Mouse (Mus musculus) adrenal gland, adult 2 months (tissue): ENCODE measurements at regions not wholly inside any gene's neighbourhood (a gene's known extent, or its start where the extent isn't known, plus 50 kb on each side); places are given as distances from the start of the nearest gene placed in this dataset.

Source experiments
- DNase-seq: peaks from one replicate; pipeline ENCODE4 v3.0.0; 2021

DNA sequence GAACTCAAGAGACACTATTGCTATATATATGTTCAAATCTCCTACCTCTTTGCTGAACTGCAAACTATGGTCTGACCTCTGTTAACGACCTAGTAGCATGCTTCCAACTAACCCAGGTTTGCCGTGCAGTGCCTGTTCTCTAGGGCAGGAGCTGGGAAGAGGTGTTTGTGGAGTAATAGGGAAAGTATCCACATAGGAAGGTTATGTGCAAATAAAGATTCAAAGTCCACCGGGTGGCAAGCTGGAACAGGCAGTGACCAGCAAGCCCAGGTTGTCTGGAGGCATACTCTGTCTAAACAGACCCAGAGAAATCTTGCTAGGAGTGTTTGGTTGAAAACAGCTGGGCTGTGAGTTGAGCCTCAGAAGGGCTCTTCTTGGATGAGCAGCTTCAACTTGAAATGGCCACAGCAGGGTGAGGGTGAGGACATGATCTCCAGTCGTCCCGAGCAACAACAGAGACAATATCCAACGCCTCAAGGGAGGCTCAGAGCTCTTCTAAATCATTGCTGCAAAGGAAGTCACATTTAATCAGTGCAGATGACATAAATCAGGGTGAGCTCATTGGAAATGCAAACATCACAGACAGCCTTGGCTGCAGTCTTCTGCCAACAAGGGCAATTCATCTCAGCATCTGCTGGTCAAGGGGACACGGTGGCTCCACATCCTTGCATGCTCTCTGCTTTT is 846.7 kb downstream of the Synb start:
- peak; percentile 72 for DNase-seq

DNA sequence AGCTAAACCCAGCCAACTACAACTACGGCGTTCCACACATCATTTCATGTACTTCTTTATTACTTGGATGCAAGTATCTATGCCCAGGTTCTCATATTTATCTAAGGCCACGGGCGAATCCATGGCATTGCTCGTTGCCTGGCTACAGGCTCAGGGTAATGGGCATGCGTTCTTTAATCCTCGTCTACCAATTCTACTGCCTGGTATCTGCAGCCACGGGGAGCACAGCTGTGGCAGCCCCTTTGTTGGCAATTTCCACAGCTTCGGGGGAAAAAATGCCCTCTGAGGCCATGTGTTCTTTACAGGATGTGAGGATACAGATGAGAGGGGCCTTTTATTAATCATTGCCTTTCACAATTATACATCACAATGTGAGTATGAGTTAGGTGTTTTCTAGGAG is 860.8 kb downstream of the Synb start:
- DNase-seq: no peak

DNA sequence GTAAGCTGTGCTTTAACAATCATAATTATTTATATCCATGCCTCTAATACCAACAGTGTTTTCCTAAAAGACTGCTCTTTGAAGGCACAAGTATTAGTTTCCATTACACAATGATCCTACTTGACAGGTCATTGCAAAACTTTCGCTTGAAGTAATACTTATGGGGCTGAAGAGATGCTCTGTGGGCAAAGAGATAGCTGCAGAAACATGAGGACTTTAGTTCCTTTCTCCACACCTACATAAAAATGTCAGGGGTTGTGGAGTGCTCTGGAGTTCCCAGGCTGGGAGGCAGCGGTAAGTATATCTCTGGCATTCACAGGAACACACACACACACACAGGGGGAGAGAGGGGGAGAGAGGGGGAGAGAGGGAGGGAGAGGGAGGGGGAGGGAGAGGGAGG is 862.0 kb downstream of the Synb start:
- DNase-seq: no peak

DNA sequence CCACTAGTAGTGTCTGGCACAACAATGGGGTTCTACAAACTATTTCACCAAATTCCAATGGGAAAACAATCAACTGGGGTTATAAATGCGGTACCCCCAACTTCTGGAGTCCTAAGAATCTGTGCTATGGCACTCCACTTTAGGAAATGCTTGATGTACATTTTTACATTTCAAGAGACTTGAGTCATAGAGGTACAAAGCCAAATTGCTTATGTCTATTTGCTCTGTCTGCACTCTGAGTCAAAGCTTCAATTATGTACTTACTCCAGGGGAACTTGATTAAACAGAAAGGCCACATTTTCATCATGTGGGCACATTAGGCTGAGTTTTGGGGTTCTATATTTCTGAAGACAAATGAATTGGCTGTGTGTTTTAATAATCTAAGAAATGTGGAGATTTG is 866.9 kb downstream of the Synb start:
- DNase-seq: no peak

DNA sequence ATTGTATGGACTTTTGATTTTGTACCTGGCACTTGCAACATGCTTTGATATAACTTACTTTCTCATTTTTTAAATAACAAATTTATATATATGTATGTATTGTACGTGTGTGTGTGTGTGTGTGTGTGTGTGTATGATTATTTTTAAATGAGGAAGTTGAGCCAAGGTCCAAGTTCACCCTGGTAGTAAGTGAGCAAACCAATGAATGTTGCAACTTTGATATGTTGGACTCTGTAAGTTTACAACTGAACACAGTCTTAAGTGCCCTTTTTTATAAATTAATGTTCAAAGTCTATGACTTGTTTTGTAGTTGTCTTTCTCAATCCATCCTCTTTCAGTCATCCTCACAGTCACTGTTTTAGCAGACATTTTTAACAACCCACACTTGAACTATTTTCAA is 901.7 kb downstream of the Synb start:
- DNase-seq: no peak

DNA sequence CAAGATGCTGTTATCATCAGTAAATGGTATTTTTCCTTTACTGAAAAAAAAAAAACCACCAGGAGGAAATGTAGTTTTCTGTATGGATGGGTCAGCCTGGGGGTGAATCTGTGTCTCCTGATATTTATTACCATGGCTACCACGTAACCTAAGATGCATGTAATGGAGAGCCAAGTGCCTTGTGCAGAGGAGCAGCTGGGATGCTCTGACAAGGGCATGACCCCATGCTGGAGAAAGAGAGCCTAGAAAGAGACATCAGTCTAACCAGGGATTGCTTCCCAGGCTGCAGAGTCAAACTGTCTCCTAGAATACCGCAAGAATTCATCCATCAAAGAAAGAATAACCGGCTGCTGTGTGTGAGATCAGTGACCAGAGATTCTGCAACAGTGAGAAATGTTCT is 902.2 kb downstream of the Synb start:
- DNase-seq: no peak

DNA sequence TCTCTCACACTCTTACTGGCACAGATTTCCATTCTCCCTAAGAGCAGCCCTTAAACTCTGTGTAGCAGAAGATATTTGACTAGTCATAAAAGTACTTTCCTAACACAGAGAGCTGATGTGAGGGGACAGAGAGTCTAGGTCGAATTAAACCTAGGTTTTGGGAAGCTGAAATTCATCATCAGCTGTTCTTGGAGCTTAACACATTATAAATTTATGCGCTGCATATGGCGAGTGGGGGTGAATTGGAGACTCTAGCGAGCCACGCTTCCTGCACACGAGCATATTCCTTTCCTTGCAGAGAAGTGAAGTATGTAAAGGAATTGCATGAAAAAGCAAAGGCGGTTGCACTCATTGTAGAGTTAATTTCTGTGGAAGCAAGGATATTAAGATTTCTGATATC is 912.4 kb downstream of the Synb start:
- no peak for DNase-seq

DNA sequence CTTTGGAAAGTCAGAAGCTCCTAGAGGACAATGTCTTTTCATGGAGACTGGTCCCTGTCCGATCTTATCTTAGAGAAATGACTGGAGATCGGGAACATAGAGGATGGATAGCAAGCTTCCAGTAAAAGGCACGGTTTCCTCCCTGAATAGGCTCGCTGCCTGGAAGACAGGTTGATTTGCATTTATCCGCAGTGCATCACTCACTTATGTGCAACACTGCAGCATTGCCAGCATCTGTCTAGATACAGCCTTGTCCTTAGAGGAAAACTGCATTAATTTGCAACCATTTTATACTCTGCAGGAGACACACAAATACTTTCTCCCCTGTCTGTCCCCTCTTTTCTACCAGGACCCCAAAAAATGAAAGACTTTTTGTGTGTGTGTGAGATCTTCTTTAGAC is 926.4 kb downstream of the Synb start:
- no peak for DNase-seq

DNA sequence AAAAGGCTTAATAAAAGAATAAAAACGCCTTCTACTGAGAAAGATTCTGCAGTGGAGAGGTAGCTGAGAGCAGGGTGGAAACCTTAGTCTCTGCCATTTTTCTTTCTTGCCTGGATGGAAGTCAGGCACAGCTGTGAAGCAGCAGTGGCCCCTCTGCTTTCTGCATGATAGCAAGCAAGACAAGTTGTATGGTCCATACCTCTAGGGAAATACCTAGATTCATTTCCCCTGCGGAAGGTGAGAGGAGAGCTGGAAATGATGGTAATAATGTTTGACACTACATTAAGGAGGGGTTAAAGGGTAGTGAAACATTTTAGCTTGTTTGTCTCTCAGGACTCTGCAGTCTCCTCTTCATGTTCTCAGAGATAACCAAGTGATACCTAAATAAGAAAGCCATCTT is 930.2 kb downstream of the Synb start:
- DNase-seq: no peak

DNA sequence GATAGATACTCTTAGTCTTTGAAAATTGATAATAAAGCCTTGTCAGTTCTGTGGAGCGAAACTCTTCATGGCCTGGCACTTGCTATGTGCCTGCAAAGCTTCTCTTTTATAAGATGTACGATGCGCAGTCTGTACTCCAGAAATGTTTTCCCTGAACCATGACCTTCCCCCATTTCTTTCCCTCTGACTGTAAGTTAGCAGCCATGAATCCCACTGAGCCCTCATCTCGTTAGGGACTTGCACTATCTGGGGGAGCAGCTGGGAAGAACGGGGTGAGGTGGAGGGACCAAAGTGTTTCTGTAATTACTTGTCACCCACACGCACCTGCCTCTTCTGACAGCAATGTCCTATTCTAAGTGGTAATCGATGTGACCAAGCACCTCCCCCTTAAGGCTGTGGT is 932.1 kb downstream of the Synb start:
- DNase-seq: no peak

DNA sequence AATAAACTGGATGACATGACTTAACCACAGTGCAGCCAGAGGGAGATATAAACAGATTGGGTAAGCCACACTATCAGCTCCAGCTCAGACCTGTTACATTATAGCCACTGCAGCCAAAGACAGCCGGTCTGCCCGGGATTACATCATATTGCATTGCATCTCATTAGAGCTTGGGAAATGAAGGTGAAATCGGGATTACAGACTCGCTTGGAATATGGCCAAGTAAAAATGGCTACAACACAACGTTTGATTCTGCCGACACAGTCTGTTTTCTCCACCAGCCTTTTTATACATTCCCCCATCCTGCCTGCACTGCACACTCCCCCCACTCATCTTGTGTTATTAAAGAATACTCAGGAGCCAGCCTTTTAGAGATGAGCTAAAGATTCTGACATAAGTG is 932.6 kb downstream of the Synb start:
- peak; percentile 10 for DNase-seq

DNA sequence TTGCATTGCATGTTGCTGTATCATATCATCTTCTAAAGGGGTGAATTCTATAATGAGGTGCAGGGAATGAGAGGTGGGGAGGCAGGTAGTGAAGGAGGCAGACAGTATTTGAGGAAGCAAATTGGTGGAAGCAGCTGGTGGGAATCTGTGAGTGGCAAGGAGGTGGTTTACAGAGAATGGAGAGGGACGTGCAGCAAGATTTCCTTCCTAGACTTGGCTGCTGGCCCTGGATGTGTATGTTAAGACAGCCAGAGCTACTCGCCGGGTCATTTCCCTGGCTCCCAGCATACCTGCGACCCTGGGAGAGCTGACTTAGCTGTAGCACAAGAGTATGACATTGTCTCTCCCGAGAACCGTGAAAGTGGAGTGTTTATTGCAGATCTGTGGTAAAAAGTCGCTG is 937.7 kb downstream of the Synb start:
- DNase-seq: no peak

DNA sequence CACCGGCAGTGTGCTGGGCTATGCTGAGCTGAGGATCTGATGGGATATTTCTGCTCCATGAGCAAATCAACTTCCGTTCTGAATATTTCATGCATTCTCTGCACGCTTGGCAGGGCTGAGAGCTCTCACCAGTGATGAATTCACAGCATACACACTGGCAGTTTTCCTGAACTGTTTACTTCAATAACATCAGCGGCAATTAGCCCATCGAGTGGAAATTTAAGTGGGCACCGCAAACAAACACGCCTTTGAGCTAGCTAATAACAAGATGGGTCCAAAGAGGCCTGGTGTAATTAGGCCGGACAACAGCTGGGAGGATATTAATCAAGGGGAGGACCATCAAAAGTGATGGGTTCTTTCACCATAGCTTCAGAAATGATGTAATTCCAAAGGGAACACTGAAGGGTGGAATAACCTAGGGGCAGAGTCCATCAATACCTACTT is 938.6 kb downstream of the Synb start:
- DNase-seq: no peak

DNA sequence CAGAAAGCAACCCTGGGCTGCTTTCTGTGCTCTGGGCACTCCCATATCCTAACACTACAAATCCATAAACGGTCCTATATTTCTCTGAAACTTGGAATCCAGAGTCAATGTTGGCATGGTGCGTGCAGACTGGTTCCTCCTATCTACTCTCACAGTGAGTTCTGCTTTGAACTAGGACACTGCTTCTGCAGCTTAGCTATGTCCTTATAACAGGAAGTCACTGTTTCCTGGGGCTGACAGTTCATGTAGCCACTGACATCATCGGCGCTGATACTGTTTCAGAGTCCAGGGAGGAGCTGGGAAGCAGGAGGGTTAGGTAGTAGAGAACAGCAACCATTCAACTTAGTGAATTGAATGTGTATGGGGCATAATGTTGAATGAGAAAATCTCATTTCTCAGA is 948.6 kb downstream of the Synb start:
- no peak for DNase-seq

DNA sequence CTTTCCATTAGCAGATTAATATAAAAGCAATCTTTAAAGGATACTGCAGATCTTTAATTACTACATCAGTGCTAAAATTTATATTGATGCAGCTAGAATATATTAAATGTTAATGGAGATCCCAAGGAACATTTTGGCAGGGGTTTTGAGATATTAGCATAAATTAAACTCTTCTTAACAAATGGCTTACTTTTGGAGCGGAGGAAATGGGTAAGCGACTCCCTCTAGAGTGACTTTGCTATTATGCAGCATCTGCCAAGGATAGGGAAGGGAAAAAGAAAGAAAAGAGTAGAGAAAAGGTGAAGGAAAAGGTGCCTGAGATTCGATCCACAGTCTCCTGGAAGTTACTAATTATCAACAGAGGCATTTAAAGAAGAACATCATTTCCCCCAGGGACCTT is 949.4 kb downstream of the Synb start:
- DNase-seq: no peak

DNA sequence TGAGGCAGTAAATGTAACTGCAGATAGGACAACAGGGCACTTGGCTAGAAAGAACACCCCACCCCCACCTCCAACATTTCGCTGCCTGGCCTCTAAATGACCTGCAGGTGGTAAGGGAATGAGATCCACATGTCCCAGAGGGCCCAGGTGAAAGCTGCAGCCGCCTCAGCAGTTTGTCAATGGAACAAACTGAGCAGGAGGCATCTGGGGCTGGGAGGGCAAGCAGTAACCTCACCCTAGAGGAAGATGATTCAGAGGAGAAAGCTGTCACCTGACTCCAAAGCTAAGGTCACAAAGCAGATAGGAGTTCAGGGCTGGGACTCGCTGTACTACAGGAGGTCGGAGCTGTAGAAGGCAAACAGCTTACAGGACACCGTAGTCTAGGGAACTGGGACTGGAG is 955.7 kb downstream of the Synb start:
- DNase-seq: no peak

DNA sequence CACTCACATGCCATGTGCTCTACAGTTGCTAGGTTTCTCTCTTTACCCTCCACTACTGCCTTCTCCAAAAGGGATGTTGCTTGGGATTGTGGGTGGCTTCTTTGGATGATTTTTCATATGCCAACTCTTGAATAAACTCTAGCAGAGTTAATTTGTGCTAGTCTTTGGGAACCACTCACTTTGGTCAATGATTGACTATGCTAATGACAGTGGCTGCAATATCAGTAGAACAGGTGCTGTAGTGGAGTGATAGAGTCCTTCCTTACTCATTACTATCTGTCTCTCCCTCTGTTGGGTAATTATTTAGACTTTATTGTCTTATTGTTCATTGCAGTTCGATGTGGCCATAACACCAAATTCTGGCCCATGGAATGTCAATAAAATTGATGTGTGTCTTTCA is 969.0 kb downstream of the Synb start:
- DNase-seq: no peak

DNA sequence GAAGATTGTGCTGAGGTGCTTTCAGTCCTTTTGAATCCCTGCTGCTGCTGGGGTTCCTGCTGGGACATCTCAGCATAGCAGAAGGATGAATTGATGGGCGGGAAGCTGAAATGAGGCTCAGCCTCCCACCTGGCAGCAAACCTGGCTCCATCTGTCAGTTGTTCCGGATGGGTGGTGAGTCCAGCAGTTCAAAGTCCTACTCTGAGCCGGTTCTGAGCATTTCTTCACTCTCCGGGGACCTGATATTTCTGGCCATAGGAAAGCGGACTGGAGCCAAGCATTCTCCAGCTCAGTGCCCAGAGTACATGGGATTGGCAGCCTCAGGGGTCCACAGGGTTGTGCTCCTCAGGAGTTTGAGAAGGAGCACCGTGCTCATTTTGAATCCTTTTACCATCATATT is 971.1 kb downstream of the Synb start:
- no peak for DNase-seq

DNA sequence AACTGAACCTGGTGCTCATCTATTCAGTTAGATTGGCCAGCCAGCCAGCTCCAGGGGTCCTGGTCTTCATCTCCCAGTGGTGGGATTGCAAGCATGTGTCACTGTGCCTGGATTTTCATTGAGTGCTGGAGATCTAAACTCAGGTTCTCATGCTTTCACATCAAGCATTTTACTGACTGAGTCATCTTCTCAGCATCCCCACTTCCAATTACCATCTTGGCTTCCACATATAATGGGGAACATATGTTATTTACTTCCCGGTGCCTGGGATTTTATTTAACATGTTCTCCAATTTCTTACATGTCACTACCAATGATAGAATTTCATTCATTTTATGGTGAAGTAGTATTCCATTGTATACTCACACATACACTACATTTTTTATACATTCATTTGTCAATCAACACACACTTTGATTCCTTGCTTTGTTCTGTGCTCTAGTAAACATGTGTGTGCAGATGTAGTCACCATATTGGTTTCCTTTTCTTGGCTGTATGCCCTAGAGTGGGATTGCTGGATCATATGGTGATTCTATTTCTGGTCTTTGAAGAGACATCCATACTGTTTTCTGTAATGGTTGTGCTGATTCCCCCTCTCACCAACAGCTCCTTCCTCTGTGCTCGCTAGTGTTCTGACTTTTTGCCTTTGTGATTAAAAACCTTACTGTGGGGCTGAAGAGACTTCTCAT is 986.0 kb downstream of the Synb start:
- DNase-seq: no peak

DNA sequence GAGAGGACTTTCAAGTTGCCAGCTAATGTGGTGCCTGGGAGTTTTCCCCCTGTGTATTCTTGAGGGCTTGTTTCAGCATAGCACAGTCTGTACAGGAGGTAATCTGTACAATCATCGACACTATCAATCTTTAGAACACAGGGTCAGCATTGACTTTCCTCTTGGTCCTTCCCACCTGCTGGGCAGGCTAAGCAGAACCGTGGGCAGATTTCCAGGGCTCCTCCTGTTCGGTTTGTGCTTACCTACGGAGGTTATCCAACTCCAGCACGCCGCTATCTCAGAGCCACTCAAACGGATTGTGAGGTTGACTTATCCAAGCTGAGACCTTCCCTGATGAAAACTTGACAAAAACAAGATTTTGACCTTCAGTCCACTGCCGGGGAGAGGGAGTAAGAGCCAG is 988.9 kb downstream of the Synb start:
- peak; percentile 9 for DNase-seq

DNA sequence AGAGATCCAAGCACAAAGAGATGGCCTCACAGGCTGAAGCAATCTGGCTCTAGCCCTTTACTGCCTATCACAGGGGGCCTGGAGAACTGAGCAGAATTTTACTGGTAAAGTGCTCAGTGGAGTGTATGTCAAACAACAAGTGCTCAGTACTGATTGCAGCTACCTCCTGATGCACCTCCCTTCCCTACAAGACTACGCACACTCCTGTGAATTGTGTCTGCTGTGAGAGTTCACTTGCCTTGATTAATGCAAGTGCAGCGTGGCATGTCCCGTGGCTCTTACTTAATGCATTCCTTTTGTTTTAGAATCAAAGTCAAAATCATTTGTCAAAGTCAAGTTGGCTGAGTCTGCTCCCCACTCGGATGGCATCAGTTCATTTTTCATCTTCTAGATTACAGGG is 992.4 kb downstream of the Synb start:
- DNase-seq: no peak

DNA sequence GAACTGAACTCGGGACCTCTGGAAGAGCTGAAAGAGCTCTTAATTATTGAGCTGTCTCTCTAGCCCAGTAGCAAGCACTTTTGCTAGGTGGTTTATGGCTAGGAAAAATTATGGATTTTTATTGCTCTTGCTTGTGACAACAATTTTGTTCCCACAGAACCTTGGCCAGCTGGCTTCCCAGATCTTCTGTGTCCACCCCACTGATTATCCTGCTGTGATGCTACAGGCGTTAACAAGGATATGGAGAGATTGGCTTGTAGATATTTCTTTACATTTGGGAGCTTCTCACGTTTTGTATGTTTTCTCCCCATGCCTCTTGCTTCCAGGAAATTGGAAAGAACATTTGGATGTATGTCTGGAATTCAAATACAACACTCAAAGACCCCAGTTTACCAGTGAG is 1008.6 kb downstream of the Synb start:
- DNase-seq: no peak

DNA sequence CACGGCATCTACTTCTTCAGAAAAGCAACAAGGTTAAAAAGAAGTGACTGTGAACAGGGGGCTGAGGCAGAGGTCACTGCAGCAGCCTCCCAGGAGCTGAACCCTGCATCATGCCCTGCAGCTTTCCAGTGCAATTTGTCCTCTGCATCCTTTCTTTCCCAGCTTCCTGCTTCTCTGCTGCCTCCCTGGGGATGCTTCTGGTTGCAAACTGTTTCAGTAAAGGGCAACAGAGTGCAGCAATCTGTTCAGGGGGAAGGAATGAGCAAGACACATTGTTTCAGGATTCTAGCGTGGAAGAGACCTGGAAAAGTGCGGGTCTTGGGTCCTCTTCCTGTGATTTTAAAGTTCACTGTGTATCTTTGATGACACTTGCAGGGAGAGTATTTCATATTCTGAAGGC is 1032.7 kb downstream of the Synb start:
- no peak for DNase-seq

DNA sequence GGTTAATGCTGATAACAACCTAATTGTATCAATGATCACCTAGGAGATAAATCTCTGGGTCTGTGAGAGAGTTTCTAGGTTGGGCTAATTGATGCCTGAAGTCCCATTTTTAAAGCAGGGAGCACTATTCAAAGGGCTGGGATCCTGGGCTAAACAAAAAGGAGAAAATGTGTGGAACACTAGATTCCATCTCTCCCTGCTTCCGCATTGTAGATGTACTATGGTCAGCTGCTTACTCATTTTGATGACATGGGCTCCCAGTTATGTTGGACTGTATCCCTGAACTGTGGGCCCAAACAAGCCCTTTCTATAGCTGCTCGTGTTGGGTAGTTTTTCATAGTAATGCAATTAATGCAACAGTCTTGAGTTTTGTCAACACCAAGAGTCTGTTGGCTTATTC is 1047.1 kb downstream of the Synb start:
- no peak for DNase-seq
